Mouse (Mus musculus) CH12.LX (cell line): ENCODE results near the gene Dctpp1. TPM values are rescaled to one million over a fixed set of nuclear protein-coding genes. Genes with fewer than 3 reads are reported as not detected.

Source experiments
- DNase-seq: peaks from one replicate; pipeline ENCODE4 v3.0.0-alpha.2; 2013; ENCODE audit errors: extremely low read depth
- H3K27ac ChIP-seq: 2 replicates; pipeline ENCODE4 v1.5.1; 2012; ENCODE audit warnings: low read depth, mild to moderate bottlenecking, control low read depth, moderate library complexity; ENCODE audit not compliant: insufficient read depth
- H3K27me3 ChIP-seq: replicated peaks from 2 replicates; pipeline ENCODE3; 2012; ENCODE audit warnings: inconsistent platforms
- H3K36me3 ChIP-seq, 2 experiments: replicated peaks in 1 of 2; 2 replicates each; pipeline versions ENCODE3 to v1.6.1; 2012; ENCODE audit warnings: inconsistent platforms in 1 of 2, low read length in 1 of 2, mild to moderate bottlenecking in 1 of 2, mixed read lengths in 1 of 2, moderate library complexity in 1 of 2; ENCODE audit not compliant: control insufficient read depth in 1 of 2, insufficient read depth in 1 of 2
- H3K4me1 ChIP-seq, 2 experiments: 2 replicates each; pipeline ENCODE4 v1.6.1; 2012; ENCODE audit warnings: inconsistent platforms in 1 of 2, moderate library complexity in 1 of 2; ENCODE audit not compliant: insufficient read depth in 2 of 2, control insufficient read depth in 1 of 2
- H3K4me2 ChIP-seq: 2 replicates; pipeline ENCODE4 v1.6.1; 2012; ENCODE audit warnings: low read depth, mild to moderate bottlenecking, control low read depth; ENCODE audit not compliant: poor library complexity, insufficient read depth, severe bottlenecking
- H3K4me3 ChIP-seq, 3 experiments: fragments of 150-350 bp in 1 of 3; sonication (generic) in 1 of 3; replicated peaks in 1 of 3; 2 replicates each; pipeline versions ENCODE3 to v1.5.1; 2011 to 2012; ENCODE audit warnings: low read depth in 2 of 3, low read length in 2 of 3, mild to moderate bottlenecking in 2 of 3, moderate library complexity in 2 of 3, control low read depth in 1 of 3, improper control_type of control experiment in 1 of 3, inconsistent platforms in 1 of 3, mixed read lengths in 1 of 3; ENCODE audit not compliant: poor library complexity in 1 of 3
- H3K79me2 ChIP-seq: replicated peaks from 2 replicates; pipeline ENCODE4 v1.6.1; 2012; ENCODE audit warnings: mild to moderate bottlenecking, moderate library complexity; ENCODE audit not compliant: control insufficient read depth, poor library complexity, insufficient read depth, severe bottlenecking; ENCODE audit errors: extremely low read depth
- H3K9ac ChIP-seq: 2 replicates; pipeline ENCODE4 v1.6.1; 2012; ENCODE audit warnings: low read depth, mild to moderate bottlenecking, control low read depth, moderate library complexity; ENCODE audit not compliant: insufficient read depth
- H3K9me3 ChIP-seq: replicated peaks from 2 replicates; pipeline ENCODE3; 2012; ENCODE audit warnings: low read length, inconsistent platforms, mixed read lengths
- BHLHE40 ChIP-seq: IDR thresholded peaks from 2 replicates; pipeline ENCODE4 v1.6.1; 2011; ENCODE audit warnings: mild to moderate bottlenecking, low read depth, low read length, improper control_type of control experiment
- CHD1 ChIP-seq: IDR thresholded peaks from 2 replicates; pipeline ENCODE4 v1.6.1; 2012; ENCODE audit warnings: low read depth, low read length, improper control_type of control experiment, inconsistent platforms
- CHD2 ChIP-seq: IDR thresholded peaks from 2 replicates; pipeline ENCODE4 v1.6.1; 2011; ENCODE audit warnings: low read length, improper control_type of control experiment
- CTCF ChIP-seq, 2 experiments: IDR thresholded peaks in 1 of 2; conservative IDR thresholded peaks in 1 of 2; 2 replicates each; pipeline ENCODE4 v1.5.1; 2011 to 2012; ENCODE audit warnings: low read depth in 2 of 2, low read length in 2 of 2, improper control_type of control experiment in 1 of 2, inconsistent platforms in 1 of 2, mild to moderate bottlenecking in 1 of 2, moderate library complexity in 1 of 2
- E2F4 ChIP-seq: IDR thresholded peaks from 2 replicates; pipeline ENCODE4 v1.6.1; 2011; ENCODE audit warnings: low read depth, low read length, improper control_type of control experiment; ENCODE audit not compliant: insufficient replicate concordance
- ELF1 ChIP-seq: IDR thresholded peaks from 2 replicates; pipeline ENCODE4 v1.6.1; 2014; ENCODE audit warnings: low read depth, mild to moderate bottlenecking, inconsistent platforms, low read length, improper control_type of control experiment
- EP300 ChIP-seq: IDR thresholded peaks from 2 replicates; pipeline ENCODE4 v1.6.1; 2011; ENCODE audit warnings: low read length, improper control_type of control experiment
- GABPA ChIP-seq: IDR thresholded peaks from 2 replicates; pipeline ENCODE4 v1.6.1; 2012; ENCODE audit warnings: low read depth, low read length, improper control_type of control experiment, inconsistent platforms; ENCODE audit not compliant: insufficient replicate concordance
- IRF4 ChIP-seq: IDR thresholded peaks from 2 replicates; pipeline ENCODE4 v1.6.1; 2014; ENCODE audit warnings: low read depth, mild to moderate bottlenecking, inconsistent platforms, low read length, improper control_type of control experiment
- JUND ChIP-seq: conservative IDR thresholded peaks from 2 replicates; pipeline ENCODE4 v1.6.1; 2011; ENCODE audit warnings: low read depth, low read length, improper control_type of control experiment
- KAT2A ChIP-seq: IDR thresholded peaks from 2 replicates; pipeline ENCODE4 v1.6.1; 2012; ENCODE audit warnings: low read length, improper control_type of control experiment, inconsistent platforms; ENCODE audit not compliant: insufficient replicate concordance
- MAFK ChIP-seq: IDR thresholded peaks from 2 replicates; pipeline ENCODE4 v1.6.1; 2011; ENCODE audit warnings: low read length, improper control_type of control experiment; ENCODE audit not compliant: insufficient replicate concordance
- MAX ChIP-seq: IDR thresholded peaks from 2 replicates; pipeline ENCODE4 v1.6.1; 2011; ENCODE audit warnings: low read length, improper control_type of control experiment
- MAZ ChIP-seq: IDR thresholded peaks from 2 replicates; pipeline ENCODE4 v1.6.1; 2012; ENCODE audit warnings: low read depth, mild to moderate bottlenecking, inconsistent platforms, low read length, improper control_type of control experiment, moderate library complexity
- MYC ChIP-seq: IDR thresholded peaks from 2 replicates; pipeline ENCODE4 v1.6.1; 2011; ENCODE audit warnings: low read depth, mild to moderate bottlenecking, improper control_type of control experiment, low read length
- NELFE ChIP-seq: IDR thresholded peaks from 2 replicates; pipeline ENCODE4 v1.6.1; 2011; ENCODE audit warnings: low read depth, low read length, improper control_type of control experiment
- POLR2AphosphoS2 ChIP-seq: IDR thresholded peaks from 2 replicates; pipeline ENCODE4 v1.6.1; 2011; ENCODE audit warnings: low read depth, low read length, improper control_type of control experiment
- RAD21 ChIP-seq: IDR thresholded peaks from 2 replicates; pipeline ENCODE4 v1.6.1; 2011; ENCODE audit warnings: low read depth, mild to moderate bottlenecking, low read length, improper control_type of control experiment, moderate library complexity
- SIN3A ChIP-seq: IDR thresholded peaks from 2 replicates; pipeline ENCODE4 v1.6.1; 2012; ENCODE audit warnings: low read length, improper control_type of control experiment, inconsistent platforms
- SMC3 ChIP-seq: IDR thresholded peaks from 2 replicates; pipeline ENCODE4 v1.6.1; 2011; ENCODE audit warnings: low read depth, low read length, improper control_type of control experiment
- TBP ChIP-seq: conservative IDR thresholded peaks from 2 replicates; pipeline ENCODE4 v1.6.1; 2011; ENCODE audit warnings: low read depth, low read length, improper control_type of control experiment
- USF1 ChIP-seq: IDR thresholded peaks from 2 replicates; pipeline ENCODE4 v1.6.1; 2014; ENCODE audit warnings: low read depth, mild to moderate bottlenecking, inconsistent platforms, low read length, improper control_type of control experiment
- ZC3H11A ChIP-seq: IDR thresholded peaks from 2 replicates; pipeline ENCODE4 v1.6.1; 2012; ENCODE audit warnings: low read depth, mild to moderate bottlenecking, inconsistent platforms, low read length, improper control_type of control experiment
- ZNF384 ChIP-seq: IDR thresholded peaks from 2 replicates; pipeline ENCODE4 v1.6.1; 2012; ENCODE audit warnings: low read depth, low read length, improper control_type of control experiment, inconsistent platforms
- dilution Hi-C: fragments of 300-500 bp; cut with MboI; formaldehyde crosslinking; loops from 2 replicates; pipeline ENCODE4 v1.14.3; 2020; ENCODE audit warnings: low sequenced_read_pairs; ENCODE audit not compliant: extremely low pct_unique_long_range_greater_than_20kb, extremely low pct_ligation_motif_present
- in situ Hi-C: fragments of 300-500 bp; cut with MboI; formaldehyde crosslinking; loops from 3 replicates; pipeline ENCODE4 v1.14.3; 2019; ENCODE audit warnings: low sequenced_read_pairs, low pct_ligation_motif_present, low pct_unique_long_range_greater_than_20kb, mixed read lengths
- polyA plus RNA-seq: library from polyadenylated mRNA; unstranded; fragments of >175 nt; gene quantifications from 2 replicates; pipeline ENCODE4 v1.2.1, GENCODE M21; 2012; ENCODE audit warnings: low read depth; ENCODE audit not compliant: insufficient read length
- total RNA-seq, 2 experiments: library from RNA; depleted of rRNA; stranded (reverse); fragments of 300-350 nt in 1 of 2; fragments of >200 nt in 1 of 2; gene quantifications; 2 replicates each; pipeline ENCODE4 v1.2.3; 2012 to 2014

Dctpp1 gene
- total and polyA plus RNA-seq, 3 experiments, result 197 to 296 (median 221) TPM

DNA sequence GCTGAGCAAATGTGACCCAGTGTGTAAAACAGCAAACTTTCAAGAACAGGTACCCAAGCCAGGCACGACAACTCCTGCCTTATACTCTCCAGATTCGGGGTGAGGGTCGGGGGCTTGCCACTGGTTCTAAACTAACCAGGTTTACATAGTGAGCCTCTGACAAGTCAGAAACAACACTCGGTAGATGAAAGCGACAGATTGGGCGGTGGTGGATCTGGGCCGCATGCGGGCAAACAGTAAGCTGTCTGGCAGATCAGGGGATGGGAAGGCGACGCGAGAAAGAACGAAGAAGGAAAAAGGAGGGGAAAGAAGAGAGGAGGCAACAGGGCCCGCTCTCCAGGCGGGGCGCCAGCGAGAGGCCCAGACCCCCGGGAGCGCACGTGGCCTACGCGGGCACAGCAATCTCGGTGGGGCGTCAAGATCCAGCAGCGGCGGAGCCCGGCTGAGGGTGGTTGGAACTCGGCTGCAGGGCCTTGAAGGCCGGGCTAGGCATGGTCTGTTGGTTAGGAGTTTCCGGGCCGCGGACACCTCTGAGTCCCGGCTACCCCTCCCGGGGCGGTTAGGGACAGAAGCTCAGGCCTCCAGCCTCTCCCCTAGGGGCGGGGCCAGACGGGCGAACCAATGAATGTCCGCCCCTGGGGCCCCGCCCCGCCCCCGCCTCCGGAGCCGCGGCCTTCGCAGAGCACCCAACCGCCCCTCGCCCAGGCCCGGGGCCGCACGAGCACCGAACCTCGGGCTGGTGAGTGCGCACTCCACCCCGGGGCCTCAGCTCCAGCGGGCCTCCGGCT is 16.4 kb downstream of the Dctpp1 start, which contains the start of gene Zfp771 (continued):
- TF ChIP-seq EP300 (no peak; the same call in 1 of the 2 replicates), E2F4 (no peak), TBP (peak; percentile 79), ZC3H11A (no peak), SMC3 (no peak), IRF4 (peak; percentile 42), USF1 (no peak), CHD2 (no peak), RAD21 (no peak), GABPA (no peak), SIN3A (peak; percentile 66; the same call in 1 of the 2 replicates), POLR2AphosphoS2 (peak; percentile 62; the same call in 1 of the 2 replicates), MYC (peak; percentile 56), ZNF384 (0 out of 2 replicates have a peak, but pooled peaks have one; percentile 2)

DNA sequence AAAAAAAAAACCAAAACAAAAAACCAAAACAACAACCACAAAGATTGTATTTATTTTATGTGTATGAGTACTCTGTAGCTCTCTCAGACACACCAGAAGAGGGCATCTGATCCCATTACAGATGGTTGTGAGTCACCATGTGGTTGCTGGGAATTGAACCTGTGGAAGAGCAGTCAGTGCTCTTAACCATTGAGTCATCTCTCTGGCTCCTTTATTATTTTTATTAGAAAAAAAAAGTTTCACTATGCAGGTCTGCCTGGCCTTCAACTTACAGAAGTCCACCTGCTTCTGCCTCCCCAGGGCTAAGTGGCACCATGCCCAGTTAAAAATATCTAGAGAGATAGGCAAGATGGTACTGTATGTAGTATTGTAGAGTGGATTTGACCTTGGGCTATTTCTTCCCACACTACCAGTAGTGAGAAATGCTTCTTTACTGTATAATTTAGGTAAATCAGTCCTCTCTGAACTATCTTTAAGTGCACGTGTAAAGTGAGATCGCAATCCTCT is 17.1 kb downstream of the Dctpp1 start:
- peaks cover 14 to 48% of the 10 kb centered on the region in 2 experiments for H3K4me1 ChIP-seq
- peak overlapping the region; percentile 64; the same call in 1 of the 2 replicates for H3K4me2 ChIP-seq
- in situ Hi-C loops (no loop called here), dilution Hi-C loops (no loop called here)
- no peaks in the 10 kb centered on the region for H3K27me3 ChIP-seq
- H3K36me3 ChIP-seq, result peaks cover 15 to 33% of the 10 kb centered on the region in 2 experiments
- peak overlapping the region; percentile 73; the same call in 1 of the 2 replicates for H3K9ac ChIP-seq
- H3K79me2 ChIP-seq, result peaks cover 4% of the 10 kb centered on the region
- no peak for TF ChIP-seq ZNF384
- no peak for TF ChIP-seq KAT2A
- TF ChIP-seq CTCF (conservative IDR thresholded peaks at IDR 0.05 in 1 of 2, IDR thresholded peaks at IDR 0.05 in 1 of 2; ENCODE audit: low read depth in 2 of 2, low read length in 2 of 2), result peak in 1 of 2 experiments; percentile 20; a peak in 1 of 4 replicates
- TF ChIP-seq SMC3, result no peak
- no peak for TF ChIP-seq MAZ
- TF ChIP-seq MAFK, result no peak
- no peak for TF ChIP-seq CHD2
- no peak for TF ChIP-seq GABPA
- TF ChIP-seq MYC, result no peak; the same call in 1 of the 2 replicates
- 0 out of 2 replicates have a peak, but pooled peaks have one; percentile 37 for TF ChIP-seq E2F4
- TF ChIP-seq MAX, result peak; percentile 42
- no peak; the same call in 1 of the 2 replicates for TF ChIP-seq CHD1
- no peak for TF ChIP-seq ELF1
- peak; percentile 35 for TF ChIP-seq BHLHE40
- no peak for TF ChIP-seq JUND
- no peak for TF ChIP-seq NELFE
- H3K9me3 ChIP-seq, result peaks cover 3% of the 10 kb centered on the region
- H3K27ac ChIP-seq, result peak overlapping the region; percentile 88
- H3K4me3 ChIP-seq, result peak overlapping the region; percentile 17 to 82 (median 52)
- no peak for DNase-seq
